Mouse (Mus musculus) ES-Bruce4 (cell line): Measurements from ENCODE around the gene Pcx.
A peak's percentile ranks its signal among the peaks of the same experiment; 100 is the strongest.

Source experiments
- CTCF ChIP-seq: IDR thresholded peaks from one replicate; pipeline ENCODE4 v1.8.1; 2011; ENCODE audit warnings: low read depth, low read length
- POLR2A ChIP-seq: IDR thresholded peaks from one replicate; pipeline ENCODE4 v1.8.1; 2011; ENCODE audit warnings: low read length; ENCODE audit not compliant: insufficient read depth

GRCm38 (mm10) chr19:4615151-4616093, 105.2 kb downstream of the Pcx start, which contains the start of gene Lrfn4:
- TF ChIP-seq POLR2A: peak; percentile 50
- no peak for TF ChIP-seq CTCF
